Mouse (Mus musculus): ENCODE measurements around the gene Ankrd54.

Gene Ankrd54

GRCm38 (mm10) chr15:79075658-79076365, 13.1 kb upstream of the Ankrd54 start:
- no peak for DNase-seq (ENCODE audit: low read depth, low spot score)

DNA sequence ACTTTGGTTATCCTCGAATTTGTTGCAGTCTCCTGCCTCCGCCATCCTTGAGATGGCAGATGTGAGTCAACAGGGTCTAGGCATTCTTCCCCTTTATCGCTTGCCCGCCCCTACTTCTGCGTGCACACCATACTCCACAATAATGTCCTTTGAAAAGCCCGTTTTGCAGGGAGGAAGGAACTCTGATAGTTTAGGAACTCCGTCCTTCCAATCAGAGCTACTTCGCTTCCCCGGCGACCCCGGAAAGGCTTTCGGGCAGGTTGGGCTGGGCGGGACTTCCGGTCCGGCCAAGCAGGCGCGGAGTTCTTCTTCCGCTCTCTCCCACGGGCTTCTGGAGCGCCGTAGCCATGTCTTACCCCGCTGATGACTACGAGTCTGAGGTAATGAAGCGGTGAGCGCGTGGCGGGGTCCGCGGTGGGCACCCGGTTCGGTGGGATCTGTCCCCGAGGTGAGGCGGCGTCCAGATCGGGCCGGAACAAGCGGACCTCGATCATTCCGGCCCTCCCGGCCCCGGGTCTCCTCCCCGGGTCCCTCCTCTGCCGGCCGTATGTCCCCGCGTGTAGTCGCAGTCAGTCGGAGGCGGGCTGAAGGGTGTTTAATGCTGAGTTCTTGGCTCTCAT, 12.3 kb upstream of the Ankrd54 start, which contains the start of gene Eif3l:
TSS of gene Eif3l (plus strand) at position 267 of the 620 bp plus-strand sequence.
- DNase-seq (ENCODE audit: low read depth, low spot score) = peak; percentile 95

DNA sequence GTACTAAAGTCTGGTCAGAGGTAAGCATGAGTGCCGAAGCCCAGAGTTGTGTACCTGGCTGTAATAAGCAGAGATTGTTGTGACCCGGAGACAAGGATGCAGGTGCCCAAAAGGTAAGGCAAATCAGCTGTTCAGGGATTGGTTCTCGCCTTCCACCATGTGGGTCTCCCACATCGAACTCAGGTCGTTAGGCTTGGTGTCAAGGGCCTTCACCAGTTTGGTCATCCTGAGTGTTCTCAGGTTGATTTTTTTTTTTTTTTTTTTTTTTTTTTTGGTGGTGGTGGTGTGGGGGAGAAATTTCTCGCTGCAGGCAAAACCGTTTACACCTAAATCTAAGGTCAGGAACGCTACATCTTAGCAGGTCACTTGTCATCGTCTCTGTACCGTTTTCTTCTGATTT, 11.8 kb upstream of the Ankrd54 start:
- DNase-seq (ENCODE audit: low read depth, low spot score) = no peak

DNA sequence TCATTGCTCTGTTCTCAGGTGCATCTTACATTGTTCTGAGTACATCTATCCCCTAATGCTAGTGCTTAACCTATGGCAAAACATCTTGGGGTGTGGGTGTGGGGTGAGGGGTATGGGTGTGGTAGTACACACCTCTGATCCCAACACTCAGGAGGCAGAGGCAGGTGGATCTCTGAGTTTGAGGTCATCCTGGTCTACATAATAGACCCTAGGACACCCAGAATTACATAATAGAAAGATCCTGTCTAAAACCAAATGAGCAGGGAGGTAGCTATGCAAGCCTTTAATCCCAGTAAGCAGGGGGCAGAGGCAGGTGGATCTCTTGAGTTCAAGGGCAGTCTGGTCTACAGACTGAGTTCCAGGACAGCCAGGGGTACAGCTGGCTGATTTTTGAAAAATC, 11.1 kb upstream of the Ankrd54 start:
- no peak for DNase-seq (ENCODE audit: low read depth, low spot score)

- DNase-seq (ENCODE audit: low read depth, low spot score) = peak; percentile 57
These were observed 8.7 kb upstream of the Ankrd54 start for GRCm38 (mm10) chr15:79071117-79072039.

DNA sequence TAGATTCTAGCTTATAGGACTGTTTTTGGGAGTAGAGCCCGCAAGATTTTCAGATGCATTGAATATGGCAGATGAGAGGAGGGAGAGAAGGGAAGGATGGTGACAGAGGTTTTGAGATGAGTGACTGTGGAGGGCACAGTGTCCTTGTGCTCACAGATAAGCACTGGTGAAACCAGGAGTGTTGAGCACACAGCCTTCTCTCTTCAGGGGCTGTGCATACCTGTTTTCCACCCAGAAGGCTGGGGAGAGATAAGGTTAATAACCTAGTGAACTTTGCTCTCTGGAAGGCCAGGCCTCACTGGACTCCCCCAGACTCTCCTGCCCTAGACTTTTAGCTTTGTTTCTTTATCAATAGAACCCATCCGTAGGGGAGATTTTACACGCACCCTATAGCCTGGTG, 5.7 kb upstream of the Ankrd54 start:
- DNase-seq (ENCODE audit: low read depth, low spot score) = no peak

- no peak for DNase-seq (ENCODE audit: low read depth, low spot score)
These were observed 4.9 kb upstream of the Ankrd54 start for GRCm38 (mm10) chr15:79067631-79068030.

DNA sequence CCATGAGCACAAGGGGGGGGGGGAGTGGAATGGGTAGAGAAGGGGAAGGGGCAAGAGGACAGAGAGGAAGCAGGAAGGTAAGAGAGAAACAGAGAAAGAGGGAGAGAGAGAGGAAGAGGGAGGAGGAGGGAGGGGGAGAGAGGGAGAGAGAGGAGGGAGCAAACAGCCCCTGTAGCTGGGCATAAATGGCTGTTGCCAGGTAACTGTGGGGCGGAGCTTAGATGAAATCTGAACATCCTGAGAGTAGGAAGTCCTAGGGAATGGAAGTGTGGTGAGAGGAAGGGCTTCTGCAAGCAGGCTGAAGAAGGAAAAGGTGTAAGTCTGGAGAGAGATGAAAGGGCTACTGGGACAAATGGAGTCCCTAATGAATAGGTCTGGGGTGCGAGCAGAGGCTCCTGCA, 3.6 kb upstream of the Ankrd54 start:
- DNase-seq (ENCODE audit: low read depth, low spot score) = no peak

- DNase-seq (ENCODE audit: low read depth, low spot score) = no peak
These were observed 2.5 kb upstream of the Ankrd54 start for GRCm38 (mm10) chr15:79065086-79065770.

GRCm38 (mm10) chr15:79063160-79063740, 557 bp upstream of the Ankrd54 start:
- DNase-seq (ENCODE audit: low read depth, low spot score) = no peak

GRCm38 (mm10) chr15:79060887-79061565, 1.7 kb downstream of the Ankrd54 start:
- DNase-seq (ENCODE audit: low read depth, low spot score) = no peak

GRCm38 (mm10) chr15:79057850-79058249, 4.8 kb downstream of the Ankrd54 start:
- no peak for DNase-seq (ENCODE audit: low read depth, low spot score)

DNA sequence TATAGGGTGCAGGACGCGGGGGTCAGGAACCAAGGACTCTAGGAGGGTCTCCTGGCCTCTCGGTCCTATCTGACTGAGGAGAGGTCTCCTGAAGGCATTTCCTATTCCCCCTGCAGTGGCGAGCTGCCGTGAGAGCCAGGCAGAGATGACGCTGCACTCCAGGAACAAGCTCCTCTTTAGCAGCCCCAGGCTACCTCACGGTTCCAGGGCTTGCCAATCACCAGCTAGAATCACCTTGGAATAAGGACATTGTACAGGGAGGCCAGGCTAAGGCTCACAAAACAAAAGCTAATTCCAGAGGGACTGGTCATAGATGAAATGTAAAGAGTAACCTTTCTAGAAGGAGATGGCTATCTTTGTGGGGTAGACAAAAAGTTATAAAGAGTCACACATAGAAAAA, 6.1 kb downstream of the Ankrd54 start:
- no peak for DNase-seq (ENCODE audit: low read depth, low spot score)

GRCm38 (mm10) chr15:79052366-79052765, 10.3 kb downstream of the Ankrd54 start:
- DNase-seq (ENCODE audit: low read depth, low spot score) = no peak

GRCm38 (mm10) chr15:79051461-79052360, 11.0 kb downstream of the Ankrd54 start:
- DNase-seq (ENCODE audit: low read depth, low spot score) = no peak

DNA sequence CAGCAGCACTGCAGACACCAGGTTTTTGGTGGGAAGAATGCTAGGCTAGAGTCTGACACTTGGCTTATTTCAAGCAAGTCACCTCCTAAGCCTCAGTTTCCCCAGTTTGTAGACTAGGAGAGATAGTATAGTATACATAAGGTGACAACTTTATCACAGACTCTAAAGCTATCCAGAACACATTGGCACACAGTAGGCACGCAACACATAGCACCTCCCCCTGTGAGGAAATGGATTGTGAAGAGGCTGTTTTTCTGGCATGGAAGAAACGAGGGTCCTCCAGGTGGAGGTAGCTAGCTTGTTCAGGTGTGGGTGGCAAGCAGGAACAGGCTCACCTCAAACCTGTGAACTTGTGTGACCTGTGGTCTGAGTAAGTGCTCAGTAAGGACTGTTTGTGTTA, 11.7 kb downstream of the Ankrd54 start:
- DNase-seq (ENCODE audit: low read depth, low spot score) = no peak

DNA sequence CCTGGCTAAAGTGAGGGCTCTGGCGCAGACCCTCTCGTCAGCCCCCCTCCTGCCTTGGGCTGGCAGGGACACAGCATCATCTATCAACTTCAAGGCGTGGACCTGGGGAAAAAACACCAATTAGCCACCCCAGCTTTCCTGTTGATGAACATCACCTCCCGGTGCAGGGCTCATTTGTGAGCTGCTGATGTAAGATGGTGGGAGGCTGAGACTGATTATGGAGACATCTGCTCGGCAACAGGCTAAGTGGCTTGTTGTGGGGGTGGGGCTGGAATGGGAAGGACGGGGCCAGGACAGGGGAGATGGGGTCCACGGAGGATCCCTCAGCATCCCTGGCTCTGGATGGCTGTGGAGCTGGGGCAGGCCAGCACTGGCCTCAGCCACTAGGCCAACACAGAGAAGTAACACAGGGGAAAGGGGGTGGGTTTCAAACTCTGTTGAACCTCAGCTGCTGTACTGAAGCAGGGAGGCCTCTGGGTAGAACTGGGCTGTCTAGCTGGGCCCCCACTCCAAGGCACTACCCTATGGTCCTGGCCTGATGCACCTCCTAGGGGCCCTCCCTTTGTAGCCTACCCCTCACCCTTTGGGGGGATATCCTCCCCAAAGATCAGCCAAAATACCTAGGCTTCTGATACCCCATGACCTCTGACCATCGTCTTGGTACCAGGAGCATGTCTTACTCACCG, 12.4 kb downstream of the Ankrd54 start:
- peak; percentile 58 for DNase-seq (ENCODE audit: low read depth, low spot score)

- DNase-seq (ENCODE audit: low read depth, low spot score) = no peak
These were observed 14.5 kb downstream of the Ankrd54 start for GRCm38 (mm10) chr15:79048186-79048585.

DNA sequence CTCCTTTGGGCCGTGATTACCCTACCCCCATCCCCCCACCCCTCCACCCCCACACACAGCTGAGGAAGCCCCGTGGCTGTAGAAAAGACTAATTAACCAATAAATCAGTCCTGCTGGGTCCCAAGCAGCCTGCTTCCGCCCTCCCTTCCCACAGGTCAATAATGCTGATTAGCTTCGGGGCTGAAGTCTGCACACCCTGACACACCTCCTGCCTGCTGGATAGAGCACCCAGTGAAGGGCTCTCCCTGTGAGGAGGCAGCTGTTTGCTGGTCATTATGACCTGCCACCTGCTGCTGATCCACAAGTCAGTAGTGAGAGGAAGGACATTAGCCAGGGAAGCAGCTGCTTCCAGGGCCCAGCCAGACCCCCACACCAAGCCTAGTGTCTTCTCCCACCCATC, 17.9 kb downstream of the Ankrd54 start:
- no peak for DNase-seq (ENCODE audit: low read depth, low spot score)

Data from brain, adult 2 months (tissue).